Mouse (Mus musculus): ENCODE results near the gene Rab3d. TPM values are rescaled to one million over a fixed set of nuclear protein-coding genes. Genes with fewer than 3 reads are reported as not detected.

The Rab3d gene
- total and polyA plus RNA-seq, 3 experiments: 22.9 to 44.2 TPM; not detected in 1

DNA sequence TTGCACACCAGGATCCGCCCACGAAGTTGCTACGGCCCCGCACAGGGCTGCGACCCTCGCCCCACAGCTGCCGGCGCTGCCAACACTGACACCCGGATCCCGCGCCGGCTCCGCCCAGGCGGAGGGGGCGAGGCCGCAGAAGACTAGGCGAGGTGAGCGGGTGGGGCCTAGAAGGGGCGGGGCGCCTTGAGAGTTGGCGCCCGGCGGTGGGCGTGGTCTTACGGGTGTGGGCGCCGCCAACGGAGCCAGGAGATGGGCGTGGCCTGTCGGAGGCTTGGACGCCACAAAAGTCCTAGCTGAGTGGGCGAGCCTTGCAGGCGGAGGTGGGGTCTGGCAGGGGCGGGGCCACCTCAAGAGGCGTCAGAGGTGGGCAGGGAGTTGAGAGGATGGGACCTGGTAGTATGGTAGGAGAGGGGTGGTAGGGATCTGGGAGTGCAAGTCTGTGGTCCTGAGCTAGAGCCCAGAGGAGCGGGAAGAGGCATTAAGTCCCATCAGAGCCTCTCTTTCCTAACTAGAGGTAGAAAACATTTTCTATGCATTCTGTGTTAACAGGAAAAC, at the start of gene Rab3d (continued):
- peak; percentile 53; the same call in 1 of the 2 replicates for TF ChIP-seq CHD1 (IDR thresholded peaks at IDR 0.05; ENCODE audit: low read depth, low read length)
- TF ChIP-seq MAFK (IDR thresholded peaks at IDR 0.05; ENCODE audit: borderline replicate concordance, low read depth, low read length): peak; percentile 4; the same call in 1 of the 2 replicates
- TF ChIP-seq NELFE (IDR thresholded peaks at IDR 0.05; ENCODE audit: low read depth, low read length): peak; percentile 79
- TF ChIP-seq POLR2AphosphoS5 (IDR thresholded peaks at IDR 0.05; ENCODE audit: borderline replicate concordance, low read depth, low read length): no peak

- peak within 1 kb of the TSS; percentile 91 for H3K27ac ChIP-seq (ENCODE audit: control insufficient read depth, low read depth, low read length)
- H3K9me3 ChIP-seq (replicated peaks; ENCODE audit: insufficient read depth, low read length): no peaks in the 10 kb centered on the region
- H3K9ac ChIP-seq (ENCODE audit: control insufficient read depth, low read depth, low read length, poor library complexity, severe bottlenecking): peak within 1 kb of the TSS; percentile 77
- peaks cover 14 to 26% of the 10 kb centered on the region in 2 experiments for H3K36me3 ChIP-seq (ENCODE audit: control insufficient read depth in 1 of 2, insufficient read depth in 2 of 2, low read length in 2 of 2)
- peaks cover 41% of the 10 kb centered on the region for H3K79me2 ChIP-seq (ENCODE audit: control insufficient read depth, insufficient read depth, low read length, poor library complexity)
- DNase-seq (ENCODE audit: low read depth, low spot score): peak; percentile 95
- H3K4me3 ChIP-seq (ENCODE audit: control insufficient read depth in 1 of 2, insufficient read depth in 1 of 2, low read depth in 2 of 2, low read length in 2 of 2): peak within 1 kb of the TSS; percentile 75 to 77
- H3K27me3 ChIP-seq (ENCODE audit: control insufficient read depth in 1 of 2, insufficient read depth in 2 of 2, low read length in 2 of 2): peaks cover 0 to 1% of the 10 kb centered on the region in 2 experiments; a peak in 1 of 4 replicates
- peak; percentile 78 for TF ChIP-seq TAL1 (IDR thresholded peaks at IDR 0.05; ENCODE audit: low read length)
- no peak for TF ChIP-seq ZKSCAN1 (IDR thresholded peaks at IDR 0.05; ENCODE audit: low read depth, low read length)
- TF ChIP-seq HCFC1 (IDR thresholded peaks at IDR 0.05; ENCODE audit: low read depth, low read length): no peak
- TF ChIP-seq SIN3A (IDR thresholded peaks at IDR 0.05; ENCODE audit: low read length): no peak
- no peak for TF ChIP-seq MAX (IDR thresholded peaks at IDR 0.05; ENCODE audit: low read length)
- peak; percentile 87 for TF ChIP-seq GATA1 (IDR thresholded peaks at IDR 0.05; ENCODE audit: low read depth, low read length)
- no peak for TF ChIP-seq ETS1 (IDR thresholded peaks at IDR 0.05; ENCODE audit: low read depth, low read length)
- no peak for TF ChIP-seq USF2 (IDR thresholded peaks at IDR 0.05; ENCODE audit: borderline replicate concordance in 1 of 2, insufficient read depth in 1 of 2, low read depth in 1 of 2, low read length in 2 of 2)
- no peak for TF ChIP-seq NRF1 (IDR thresholded peaks at IDR 0.05; ENCODE audit: insufficient read depth, low read depth, low read length, poor library complexity, severe bottlenecking)
- no peak for TF ChIP-seq SMC3 (IDR thresholded peaks at IDR 0.05; ENCODE audit: low read depth, low read length)
- TF ChIP-seq MXI1 (IDR thresholded peaks at IDR 0.05; ENCODE audit: low read depth, low read length): no peak
- TF ChIP-seq USF1 (IDR thresholded peaks at IDR 0.05; ENCODE audit: low read depth, low read length): no peak
- peaks cover 13 to 27% of the 10 kb centered on the region in 2 experiments for H3K4me1 ChIP-seq (ENCODE audit: control insufficient read depth in 1 of 2, insufficient read depth in 2 of 2, low read length in 2 of 2)
Observed at GRCm38 (mm10) chr9:21963417-21963816, 45.4 kb upstream of the Rab3d start, which contains the start of gene Epor. Gene Epor (minus strand): TSS chr9:21963506.

DNA sequence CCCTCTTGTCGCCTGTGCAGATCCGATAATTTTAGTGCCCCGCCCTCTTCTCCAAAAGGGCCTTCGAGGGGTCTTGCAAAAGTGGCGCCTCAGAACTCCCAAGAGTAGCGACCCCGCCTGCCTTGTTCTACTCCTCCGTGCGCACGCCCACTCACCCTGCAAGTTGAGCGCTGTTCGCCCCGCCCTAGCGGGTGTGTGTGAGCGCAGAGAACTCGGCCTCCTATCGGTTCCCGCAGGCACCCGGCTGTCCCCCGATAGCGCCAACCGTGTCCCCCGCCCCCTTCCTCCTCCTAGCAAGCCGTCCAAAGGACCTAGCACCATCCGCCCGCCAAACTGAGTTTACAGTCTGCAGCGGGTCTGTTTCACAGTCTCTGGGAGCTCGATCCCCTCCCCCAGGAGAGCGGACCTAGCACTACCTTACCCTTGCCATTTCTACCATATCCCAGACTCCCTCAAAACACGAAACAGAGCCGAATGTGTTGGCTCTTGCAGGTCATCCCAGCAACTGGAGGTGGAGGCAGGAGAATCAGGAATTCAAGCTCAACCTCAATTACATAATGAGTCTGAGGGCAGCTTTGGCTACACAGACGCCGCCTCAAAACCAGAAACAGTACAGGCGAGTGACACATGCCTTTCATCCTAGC, 44.5 kb upstream of the Rab3d start:
- TF ChIP-seq JUND (IDR thresholded peaks at IDR 0.05; ENCODE audit: low read depth, low read length) (no peak), POLR2A (IDR thresholded peaks at IDR 0.05; ENCODE audit: control insufficient read depth in 1 of 2, insufficient read depth in 1 of 2, low read depth in 1 of 2, low read length in 2 of 2, poor library complexity in 1 of 2) (no peak), GATA1 (IDR thresholded peaks at IDR 0.05; ENCODE audit: low read depth, low read length) (peak; percentile 97), TAL1 (IDR thresholded peaks at IDR 0.05; ENCODE audit: low read length) (peak; percentile 100), POLR2AphosphoS5 (IDR thresholded peaks at IDR 0.05; ENCODE audit: borderline replicate concordance, low read depth, low read length) (peak; percentile 90)
- peaks cover 14 to 26% of the 10 kb centered on the region in 2 experiments for H3K36me3 ChIP-seq (ENCODE audit: control insufficient read depth in 1 of 2, insufficient read depth in 2 of 2, low read length in 2 of 2)
- H3K27ac ChIP-seq (ENCODE audit: control insufficient read depth, low read depth, low read length): peak overlapping the region; percentile 91
- H3K4me1 ChIP-seq (ENCODE audit: control insufficient read depth in 1 of 2, insufficient read depth in 2 of 2, low read length in 2 of 2): peaks cover 13 to 31% of the 10 kb centered on the region in 2 experiments
- peak overlapping the region; percentile 77 for H3K9ac ChIP-seq (ENCODE audit: control insufficient read depth, low read depth, low read length, poor library complexity, severe bottlenecking)
- H3K9me3 ChIP-seq (replicated peaks; ENCODE audit: insufficient read depth, low read length): no peaks in the 10 kb centered on the region
- peak; percentile 100 for DNase-seq (ENCODE audit: low read depth, low spot score)
- peak overlapping the region; percentile 75 to 77 for H3K4me3 ChIP-seq (ENCODE audit: control insufficient read depth in 1 of 2, insufficient read depth in 1 of 2, low read depth in 2 of 2, low read length in 2 of 2)
- no peaks in the 10 kb centered on the region for H3K27me3 ChIP-seq (ENCODE audit: control insufficient read depth in 1 of 2, insufficient read depth in 2 of 2, low read length in 2 of 2)
- H3K79me2 ChIP-seq (ENCODE audit: control insufficient read depth, insufficient read depth, low read length, poor library complexity): peaks cover 41% of the 10 kb centered on the region
